Mouse (Mus musculus) heart, embryonic 16.5 days (tissue): ENCODE measurements around the gene Fuz. TPM values are rescaled to one million over a fixed set of nuclear protein-coding genes. Genes with fewer than 3 reads are reported as not detected.

ENCODE experiments used
- ATAC-seq: fragments of 200-750 bp; cut with Nextera tagmentation; replicated peaks from 2 replicates; pipeline ENCODE4 v1.8.0; 2017; ENCODE audit warnings: moderate number of reproducible peaks; ENCODE audit not compliant: insufficient read depth, low FRiP score; ENCODE audit errors: extremely low read depth
- H3K27ac ChIP-seq: fragments of 300-500 bp; sonication (generic); 2 replicates; pipeline ENCODE4 v1.5.1; 2014; ENCODE audit warnings: mild to moderate bottlenecking, low read length, control low read depth, moderate library complexity
- H3K27me3 ChIP-seq: fragments of 300-500 bp; sonication (generic); 2 replicates; pipeline ENCODE4 v1.6.1; 2014; ENCODE audit warnings: low read length, mixed read lengths; ENCODE audit not compliant: control insufficient read depth, insufficient read depth
- H3K36me3 ChIP-seq: fragments of 300-500 bp; sonication (generic); 2 replicates; pipeline ENCODE4 v1.6.1; 2014; ENCODE audit not compliant: control insufficient read depth, insufficient read depth
- H3K4me1 ChIP-seq: fragments of 300-500 bp; sonication (generic); 2 replicates; pipeline ENCODE4 v1.6.1; 2014; ENCODE audit warnings: low read length, mixed read lengths; ENCODE audit not compliant: control insufficient read depth, insufficient read depth
- H3K4me2 ChIP-seq: fragments of 300-500 bp; sonication (generic); 2 replicates; pipeline ENCODE4 v1.6.1; 2014; ENCODE audit warnings: low read depth, mild to moderate bottlenecking, control low read depth, low read length
- H3K4me3 ChIP-seq: fragments of 300-500 bp; sonication (generic); 2 replicates; pipeline ENCODE4 v1.5.1; 2014; ENCODE audit warnings: mild to moderate bottlenecking, control low read depth, low read length
- H3K9ac ChIP-seq: fragments of 300-500 bp; sonication (generic); 2 replicates; pipeline ENCODE4 v1.6.1; 2014; ENCODE audit warnings: low read length, control low read depth
- H3K9me3 ChIP-seq: fragments of 300-500 bp; sonication (generic); replicated peaks from 2 replicates; pipeline ENCODE4 v1.6.1; 2016; ENCODE audit warnings: low read length; ENCODE audit not compliant: control insufficient read depth
- WGBS: fragments of 180-500 bp; shearing (Covaris S2); extraction: QIAGEN DNeasy Blood & Tissue Kit; methylation state at CpG from one replicate; pipeline ENCODE4 v1.1.7; 2014; 5-methylcytosine and 5-hydroxymethylcytosine counted together
- polyA plus RNA-seq: library from polyadenylated mRNA; unstranded; fragments of >200 nt; fragmentation: Nextera tagmentation; extraction: Ambion mirVana; gene quantifications from 2 replicates; pipeline ENCODE4 v1.2.1, GENCODE M21; 2015

Fuz gene
- polyA plus RNA-seq, result 15.3 and 16.0 TPM in 2 replicates

- H3K4me2 ChIP-seq, result peak within 1 kb of the TSS; percentile 70
- peak within 1 kb of the TSS; percentile 91 for H3K27ac ChIP-seq
- WGBS, result 2% methylated on average over 34 of the region's 34 CpGs
- no peaks in the 10 kb centered on the region for H3K9me3 ChIP-seq
- no peaks in the 10 kb centered on the region; the same call in 1 of the 2 replicates for H3K36me3 ChIP-seq
- H3K27me3 ChIP-seq, result no peaks in the 10 kb centered on the region
- peak within 1 kb of the TSS; percentile 88 for H3K9ac ChIP-seq
- peak within 1 kb of the TSS; percentile 75 for H3K4me3 ChIP-seq
- H3K4me1 ChIP-seq, result peaks cover 29% of the 10 kb centered on the region
- ATAC-seq, result peak; percentile 49
Observed at GRCm38 (mm10) chr7:44895593-44896434, at the start of gene Fuz. Gene Fuz (plus strand): TSS chr7:44896079.

- H3K4me1 ChIP-seq, result peaks cover 21% of the 10 kb centered on the region
- peaks cover 37% of the 10 kb centered on the region for H3K36me3 ChIP-seq
- WGBS, result 91% methylated on average over 7 of the region's 7 CpGs
Observed at GRCm38 (mm10) chr7:44846804-44847203, 49.1 kb upstream of the Fuz start.

DNA sequence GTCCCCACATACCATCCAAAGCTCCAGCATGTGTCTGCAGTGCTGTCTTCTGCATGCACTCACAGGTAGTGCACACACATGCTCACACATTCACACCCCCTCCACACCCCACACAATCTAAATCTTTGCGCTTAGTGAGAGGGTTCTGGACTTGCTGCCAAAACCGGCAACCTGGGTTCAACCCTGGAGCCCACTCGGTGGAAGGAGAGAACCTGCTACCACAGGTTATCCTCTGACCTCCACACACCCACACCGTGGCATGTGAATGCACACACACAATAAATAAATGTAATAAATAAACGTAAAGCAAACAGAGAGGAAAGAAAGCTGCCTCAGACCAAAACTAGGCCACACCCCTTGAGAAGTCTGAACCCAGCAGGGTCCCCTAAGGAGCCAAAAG lies 48.1 kb upstream of the Fuz start:
- WGBS, result 73% methylated on average over 5 of the region's 5 CpGs
- H3K4me3 ChIP-seq, result peak overlapping the region; percentile 85
- H3K4me2 ChIP-seq, result peak overlapping the region; percentile 85
- H3K9ac ChIP-seq, result peak overlapping the region; percentile 73
- H3K36me3 ChIP-seq, result peaks cover 33% of the 10 kb centered on the region
- H3K27ac ChIP-seq, result peak overlapping the region; percentile 99; the same call in 1 of the 2 replicates
- H3K9me3 ChIP-seq, result no peaks in the 10 kb centered on the region
- ATAC-seq, result no peak
- no peaks in the 10 kb centered on the region for H3K27me3 ChIP-seq
- H3K4me1 ChIP-seq, result peaks cover 25% of the 10 kb centered on the region

More at GRCm38 (mm10) chr7:44846804-44847203, 49.1 kb upstream of the Fuz start:
- no peak for ATAC-seq
- H3K9me3 ChIP-seq, result no peaks in the 10 kb centered on the region
- no peak overlapping the region for H3K27ac ChIP-seq
- H3K4me3 ChIP-seq, result no peak overlapping the region
- H3K9ac ChIP-seq, result no peak overlapping the region
- H3K27me3 ChIP-seq, result no peaks in the 10 kb centered on the region
- no peak overlapping the region for H3K4me2 ChIP-seq

DNA sequence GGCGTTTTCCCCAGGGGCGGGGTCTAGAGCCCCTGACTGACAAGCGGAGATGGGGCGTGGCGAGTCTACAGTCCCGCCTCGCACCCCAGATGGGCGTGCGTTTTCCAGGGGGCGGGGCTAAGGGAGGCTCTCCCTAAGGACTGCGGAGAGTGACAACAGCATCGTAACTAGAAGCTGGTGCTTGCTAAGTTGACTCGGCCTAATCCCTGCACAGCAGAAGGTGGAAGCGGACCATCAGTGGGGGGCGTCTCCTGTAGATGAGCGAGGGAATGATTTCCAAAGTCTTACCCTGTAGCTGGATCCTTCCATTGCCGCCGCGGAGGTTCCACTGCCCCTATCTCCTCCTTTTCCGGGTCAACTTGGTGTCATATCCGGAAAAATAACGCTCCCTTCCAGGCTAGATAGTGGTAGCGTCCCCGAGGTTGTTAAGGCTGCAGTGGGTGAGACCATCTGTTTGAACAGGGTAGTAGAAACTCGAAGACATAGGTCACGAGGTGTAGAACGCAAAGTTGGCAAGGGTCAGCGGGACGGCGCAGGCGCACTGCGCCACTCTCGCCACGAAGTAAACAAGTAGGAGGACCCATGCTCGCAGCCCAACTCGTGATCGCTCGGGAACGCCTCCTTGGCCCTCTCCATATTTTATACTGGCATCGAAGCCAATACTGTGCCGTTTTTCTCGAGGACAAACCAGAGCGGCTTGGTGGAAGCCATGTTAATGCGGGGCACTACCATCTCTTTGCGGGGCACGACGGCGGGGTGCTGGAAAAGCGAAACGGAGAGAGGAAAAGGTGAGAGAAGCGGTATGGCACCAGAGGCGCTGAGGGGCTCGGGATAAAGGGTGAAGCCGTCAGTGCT lies 47.1 kb upstream of the Fuz start, which contains the start of the genes Akt1s1 and Tbc1d17:
Gene Akt1s1, plus strand, starts transcription at position 431 of the 855 bp plus-strand sequence.
Gene Tbc1d17, minus strand, starts transcription at position 519 of the 855 bp plus-strand sequence.
- Histone ChIP-seq H3K36me3 (peaks cover 28% of the 10 kb centered on the region), H3K27ac (peak within 1 kb of the TSS; percentile 99), H3K9me3 (no peaks in the 10 kb centered on the region), H3K4me1 (peaks cover 28% of the 10 kb centered on the region), H3K9ac (peak within 1 kb of the TSS; percentile 94), H3K4me3 (peak within 1 kb of the TSS; percentile 85), H3K27me3 (no peaks in the 10 kb centered on the region), H3K4me2 (peak within 1 kb of the TSS; percentile 85)
- under 1% methylated on average over 54 of the region's 54 CpGs for WGBS
- ATAC-seq, result peak; percentile 85

DNA sequence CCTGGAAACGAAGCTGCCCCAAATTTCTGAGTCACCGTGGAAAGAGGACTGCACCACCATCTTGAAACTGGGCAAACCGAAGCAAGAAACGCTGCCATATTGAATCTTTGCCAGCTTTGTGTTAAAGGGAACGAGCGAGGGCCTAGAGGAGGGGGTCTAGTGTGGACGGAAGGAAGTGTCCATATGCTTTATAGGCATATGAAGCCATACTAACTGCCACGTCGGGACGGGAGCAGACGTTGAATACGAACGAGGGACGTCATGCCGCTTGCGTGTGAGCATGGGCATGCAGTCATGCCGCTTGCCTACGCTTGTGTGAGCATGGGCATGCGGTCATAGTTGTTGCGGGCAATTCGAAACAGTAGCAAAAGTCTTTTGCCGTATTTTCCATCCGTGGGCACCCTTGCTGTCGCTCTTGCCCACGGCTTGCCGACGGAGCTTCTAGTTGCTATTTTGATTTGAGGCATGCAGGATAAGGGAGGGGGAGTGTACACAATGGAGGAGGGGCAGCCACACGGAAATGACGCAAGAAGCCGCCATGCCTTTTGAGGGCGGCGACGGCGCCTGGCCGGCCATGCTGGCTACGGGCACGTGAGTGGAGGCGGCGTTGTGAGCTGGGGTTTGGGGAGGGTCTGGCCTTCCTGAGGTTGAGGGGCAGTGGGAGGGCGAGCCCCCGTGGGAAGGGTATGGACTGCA lies 46.3 kb upstream of the Fuz start:
- peak; percentile 58 for ATAC-seq
- peaks cover 20% of the 10 kb centered on the region for H3K36me3 ChIP-seq
- peak overlapping the region; percentile 85 for H3K4me2 ChIP-seq
- H3K27me3 ChIP-seq, result no peaks in the 10 kb centered on the region
- peak overlapping the region; percentile 85 for H3K4me3 ChIP-seq
- WGBS, result under 1% methylated on average over 41 of the region's 41 CpGs
- no peaks in the 10 kb centered on the region for H3K9me3 ChIP-seq
- H3K9ac ChIP-seq, result peak overlapping the region; percentile 94
- peak overlapping the region; percentile 99 for H3K27ac ChIP-seq
- peaks cover 30% of the 10 kb centered on the region for H3K4me1 ChIP-seq

DNA sequence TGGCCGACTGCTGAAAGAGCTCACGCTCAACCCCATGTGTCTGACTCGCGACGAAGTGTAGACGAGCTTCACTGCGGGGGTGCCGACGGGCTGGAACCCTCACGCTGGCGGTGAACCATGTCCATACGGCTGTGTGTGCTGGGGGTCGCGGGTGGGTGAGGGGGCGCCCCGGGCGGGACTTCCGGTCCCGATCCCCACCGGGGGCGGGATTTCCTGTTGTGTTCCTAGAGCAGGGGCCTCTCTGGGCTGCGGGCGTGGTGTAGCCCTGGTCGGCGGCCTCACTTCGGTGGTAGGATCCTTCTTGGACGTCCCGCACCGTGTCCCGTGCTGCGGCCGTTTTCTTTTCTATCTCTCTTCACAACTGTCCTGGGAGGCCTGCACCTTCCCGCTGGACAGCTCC lies 45.7 kb upstream of the Fuz start:
- H3K9ac ChIP-seq, result peak overlapping the region; percentile 94
- ATAC-seq, result peak; percentile 8; the same call in 1 of the 2 replicates
- peak overlapping the region; percentile 85 for H3K4me2 ChIP-seq
- H3K4me1 ChIP-seq, result peaks cover 33% of the 10 kb centered on the region
- H3K9me3 ChIP-seq, result no peaks in the 10 kb centered on the region
- under 1% methylated on average over 33 of the region's 33 CpGs for WGBS
- peak overlapping the region; percentile 99 for H3K27ac ChIP-seq
- no peaks in the 10 kb centered on the region for H3K27me3 ChIP-seq
- peaks cover 14% of the 10 kb centered on the region for H3K36me3 ChIP-seq
- H3K4me3 ChIP-seq, result peak overlapping the region; percentile 85

GRCm38 (mm10) chr7:44850789-44851624 lies 44.9 kb upstream of the Fuz start:
- ATAC-seq, result no peak
- Histone ChIP-seq H3K4me2 (peak overlapping the region; percentile 85), H3K27ac (peak overlapping the region; percentile 99), H3K4me3 (peak overlapping the region; percentile 85), H3K4me1 (peaks cover 37% of the 10 kb centered on the region), H3K36me3 (peaks cover 7% of the 10 kb centered on the region), H3K9ac (peak overlapping the region; percentile 94), H3K27me3 (no peaks in the 10 kb centered on the region), H3K9me3 (no peaks in the 10 kb centered on the region)
- WGBS, result 68% methylated on average over 8 of the region's 8 CpGs
